Mouse (Mus musculus): ENCODE measurements at regions not wholly inside any gene's neighbourhood (a gene's known extent, or its start where the extent isn't known, plus 50 kb on each side); places are given as distances from the start of the nearest gene placed in this dataset.

DNA sequence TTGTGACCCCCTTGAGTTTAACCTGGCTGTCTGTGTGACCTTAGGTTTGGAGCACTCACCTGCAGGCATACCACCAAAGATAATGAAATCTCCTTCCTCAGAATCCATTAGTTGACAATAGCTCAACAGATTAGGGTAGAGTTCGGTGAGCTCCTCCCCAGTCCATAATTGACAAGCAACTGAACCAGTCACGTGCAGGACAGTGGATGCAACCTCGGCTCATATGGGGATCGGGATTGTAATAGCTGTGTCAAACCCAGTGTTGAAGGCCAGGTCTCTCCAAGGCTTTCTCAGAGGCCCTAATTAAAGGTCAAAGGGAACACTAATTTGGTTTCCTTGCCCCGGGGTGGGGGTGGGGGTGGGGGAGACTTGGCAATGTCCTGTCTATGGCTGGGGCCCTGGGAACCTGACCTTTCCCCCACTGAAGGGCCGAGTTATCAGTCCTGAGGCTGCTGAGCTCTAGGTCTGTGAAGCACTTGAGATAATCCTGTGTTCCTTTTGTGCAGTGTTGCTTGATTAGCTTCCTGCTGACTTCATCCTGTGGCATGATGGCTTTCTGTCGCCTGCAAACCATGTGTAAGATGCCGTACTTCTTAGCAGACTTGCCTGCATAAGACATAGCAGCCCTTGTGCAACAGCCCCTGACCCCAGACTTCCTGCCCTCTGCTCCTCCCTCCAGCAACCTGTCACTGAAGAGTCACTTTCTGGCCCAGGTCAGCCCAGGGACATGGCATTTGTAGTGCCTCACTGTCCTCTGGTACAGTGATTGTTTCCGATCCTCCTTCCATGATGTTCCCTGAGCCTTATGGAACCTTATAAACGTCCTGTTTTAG, 191.3 kb upstream of the Ctbp2 start:
- TF ChIP-seq POLR2A (IDR thresholded peaks at IDR 0.05; ENCODE audit: low read depth, low read length): no peak
- no peak for TF ChIP-seq CTCF (conservative IDR thresholded peaks at IDR 0.05; ENCODE audit: insufficient read depth, insufficient read length, low read depth, low read length)

Measured in kidney, adult 2 months (tissue).